Mouse (Mus musculus): ENCODE results near the gene Cox4i2. TPM values are rescaled to one million over a fixed set of nuclear protein-coding genes. Genes with fewer than 3 reads are reported as not detected.

Gene Cox4i2
- polyA plus RNA-seq, 1 experiment from 2014 or later: 2.8 TPM

DNA sequence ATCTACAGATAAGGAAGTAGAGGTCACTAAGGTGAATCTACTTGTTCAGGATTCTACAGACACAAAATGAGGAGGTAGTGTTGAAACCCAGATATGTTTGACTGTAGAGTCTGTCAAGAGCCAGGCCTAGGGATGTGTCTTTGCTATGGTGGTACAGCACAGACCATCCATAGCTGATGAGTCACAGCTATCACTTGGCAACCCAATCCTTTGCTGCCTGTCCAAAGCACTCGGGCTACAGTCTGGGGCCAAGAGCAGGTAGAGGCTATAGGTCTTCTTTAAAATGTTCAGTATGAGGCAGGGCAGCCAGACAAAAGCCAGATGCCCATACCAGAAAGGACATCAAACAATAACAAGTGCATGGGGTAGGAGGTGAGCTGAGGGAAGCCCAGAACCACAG is 43.6 kb downstream of the Cox4i2 start:
- H3K27me3 ChIP-seq (ENCODE audit: control insufficient read depth, insufficient read depth, low read length): no peaks in the 10 kb centered on the region
- H3K27ac ChIP-seq (ENCODE audit: low read depth, low read length): no peak overlapping the region
- H3K36me3 ChIP-seq (ENCODE audit: control insufficient read depth, insufficient read depth, low read length): no peaks in the 10 kb centered on the region
- DNase-seq (ENCODE audit: low spot score, missing footprints) (no peak), ATAC-seq (ENCODE audit: low FRiP score) (no peak)
- no peak overlapping the region for H3K4me3 ChIP-seq (ENCODE audit: low read depth, low read length)
- no peaks in the 10 kb centered on the region for H3K4me1 ChIP-seq (ENCODE audit: control insufficient read depth, insufficient read depth, low read length)
- no peaks in the 10 kb centered on the region for H3K9me3 ChIP-seq (ENCODE audit: control insufficient read depth, low read length)
- no peak overlapping the region for H3K4me2 ChIP-seq
- WGBS: 89% methylated on average over 1 of the region's 1 CpGs
- no peak overlapping the region for H3K9ac ChIP-seq (ENCODE audit: low read length)

DNA sequence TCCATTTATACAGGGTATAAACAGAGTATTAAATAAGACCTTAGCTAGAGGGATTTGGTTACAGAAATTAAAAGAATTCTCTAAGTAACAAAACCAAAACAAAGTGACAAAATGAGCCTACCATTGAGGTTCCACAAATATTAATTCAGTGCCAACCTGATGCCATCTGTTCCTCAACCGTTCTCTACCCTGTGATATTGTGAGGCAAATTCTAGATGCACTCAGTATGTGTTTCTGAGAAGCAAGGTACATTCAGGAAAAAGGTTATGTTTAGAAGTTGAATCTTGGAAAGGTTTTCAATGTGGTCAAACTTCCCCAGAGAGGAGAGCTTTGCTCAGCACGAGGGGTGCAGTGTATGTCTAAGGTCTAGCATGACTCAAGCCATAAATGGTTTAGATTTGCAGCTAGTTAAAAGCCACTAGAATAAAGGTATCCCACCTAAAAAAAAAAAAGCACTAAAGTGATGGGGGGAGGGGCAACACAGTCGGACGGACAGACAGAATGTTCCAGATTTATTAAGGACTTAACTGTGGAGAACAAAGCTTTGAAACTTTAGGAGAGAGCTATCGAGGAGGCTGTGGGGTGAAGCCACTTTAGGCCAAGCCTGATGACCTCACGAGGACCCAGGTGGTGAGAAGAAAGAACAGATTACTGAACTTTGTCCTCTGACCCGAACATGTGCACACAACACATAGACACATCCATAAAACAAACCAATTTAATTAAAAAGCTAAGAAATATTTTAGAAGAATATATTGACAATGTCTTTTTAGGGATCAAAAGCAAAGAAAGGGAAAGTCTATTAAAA is 46.2 kb downstream of the Cox4i2 start:
- Histone ChIP-seq H3K4me1 (ENCODE audit: control insufficient read depth, insufficient read depth, low read length) (peaks cover 8% of the 10 kb centered on the region), H3K4me2 (no peak overlapping the region), H3K27ac (ENCODE audit: low read depth, low read length) (no peak overlapping the region), H3K9me3 (ENCODE audit: control insufficient read depth, low read length) (no peaks in the 10 kb centered on the region), H3K27me3 (ENCODE audit: control insufficient read depth, insufficient read depth, low read length) (no peaks in the 10 kb centered on the region), H3K4me3 (ENCODE audit: low read depth, low read length) (no peak overlapping the region), H3K36me3 (ENCODE audit: control insufficient read depth, insufficient read depth, low read length) (no peaks in the 10 kb centered on the region), H3K9ac (ENCODE audit: low read length) (no peak overlapping the region)
- DNase-seq (ENCODE audit: low spot score, missing footprints): peak; percentile 67
- WGBS: 72% methylated on average over 7 of the region's 7 CpGs
- no peak for ATAC-seq (ENCODE audit: low FRiP score)

DNA sequence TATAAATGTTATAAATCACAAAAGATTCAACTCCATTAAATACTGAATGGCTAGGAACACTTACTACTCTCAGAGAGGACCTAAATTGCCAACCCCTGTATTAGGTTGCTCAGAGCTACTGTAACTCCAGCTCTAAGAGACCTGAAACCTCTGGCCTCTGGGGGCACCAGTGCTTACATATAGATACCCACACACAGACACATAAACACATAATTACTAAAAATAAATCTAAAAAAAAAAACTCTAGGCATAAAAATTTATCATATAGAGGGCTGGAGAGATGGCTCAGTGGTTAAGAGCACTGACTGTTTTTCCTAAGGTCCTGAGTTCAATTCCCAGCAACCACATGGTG is 46.8 kb downstream of the Cox4i2 start:
- Histone ChIP-seq H3K4me3 (ENCODE audit: low read depth, low read length) (no peak overlapping the region), H3K9me3 (ENCODE audit: control insufficient read depth, low read length) (no peaks in the 10 kb centered on the region), H3K4me2 (no peak overlapping the region), H3K4me1 (ENCODE audit: control insufficient read depth, insufficient read depth, low read length) (peaks cover 13% of the 10 kb centered on the region), H3K9ac (ENCODE audit: low read length) (no peak overlapping the region), H3K27me3 (ENCODE audit: control insufficient read depth, insufficient read depth, low read length) (no peaks in the 10 kb centered on the region), H3K27ac (ENCODE audit: low read depth, low read length) (no peak overlapping the region), H3K36me3 (ENCODE audit: control insufficient read depth, insufficient read depth, low read length) (no peaks in the 10 kb centered on the region)
- DNase-seq (ENCODE audit: low spot score, missing footprints) (no peak), ATAC-seq (ENCODE audit: low FRiP score) (no peak)

DNA sequence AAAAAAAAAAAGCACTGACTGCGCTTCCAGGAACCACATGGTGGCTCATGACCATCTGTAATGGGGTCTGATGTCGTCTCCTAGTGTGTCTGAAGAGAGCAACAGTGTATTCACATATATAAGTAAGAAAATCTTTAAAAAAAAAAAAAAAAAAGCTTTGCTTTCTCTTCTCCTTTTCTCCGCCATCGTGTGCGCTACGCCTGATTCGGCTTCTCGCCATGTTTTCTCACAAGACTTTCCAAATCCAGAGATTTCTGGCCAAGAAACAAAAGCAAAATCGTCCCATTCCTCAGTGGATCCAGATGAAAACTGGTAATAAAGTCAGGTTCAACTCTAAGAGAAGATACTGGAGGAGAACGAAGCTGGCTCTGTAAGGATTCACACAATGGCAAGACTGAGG is 48.3 kb downstream of the Cox4i2 start:
- Histone ChIP-seq H3K4me2 (no peak overlapping the region), H3K9ac (ENCODE audit: low read length) (no peak overlapping the region), H3K4me1 (ENCODE audit: control insufficient read depth, insufficient read depth, low read length) (peaks cover 13% of the 10 kb centered on the region), H3K4me3 (ENCODE audit: low read depth, low read length) (no peak overlapping the region), H3K9me3 (ENCODE audit: control insufficient read depth, low read length) (no peaks in the 10 kb centered on the region), H3K36me3 (ENCODE audit: control insufficient read depth, insufficient read depth, low read length) (no peaks in the 10 kb centered on the region), H3K27me3 (ENCODE audit: control insufficient read depth, insufficient read depth, low read length) (no peaks in the 10 kb centered on the region), H3K27ac (ENCODE audit: low read depth, low read length) (no peak overlapping the region)
- WGBS: 95% methylated on average over 10 of the region's 10 CpGs
- DNase-seq (ENCODE audit: low spot score, missing footprints): peak; percentile 71
- no peak for ATAC-seq (ENCODE audit: low FRiP score)

DNA sequence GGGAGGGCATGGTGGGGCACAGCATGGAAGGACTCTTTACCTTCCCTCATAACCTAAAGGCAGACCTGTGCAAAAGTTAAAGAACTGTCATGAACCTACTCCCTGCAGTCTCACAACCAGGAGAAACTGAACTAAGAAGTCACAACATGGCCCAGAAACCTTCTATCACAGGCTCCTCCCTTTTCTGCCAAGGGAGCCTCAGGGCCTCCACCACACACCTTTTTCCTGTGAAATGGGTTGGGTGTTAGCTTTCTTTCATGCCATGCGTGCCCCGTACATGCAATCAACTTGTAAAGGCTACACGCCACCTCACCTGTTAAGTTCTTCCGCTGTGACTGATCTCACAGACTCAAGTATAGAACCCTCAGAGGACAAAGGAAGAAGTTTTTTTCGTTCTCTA is 49.1 kb downstream of the Cox4i2 start:
- no peak overlapping the region for H3K4me3 ChIP-seq (ENCODE audit: low read depth, low read length)
- WGBS: 89% methylated on average over 5 of the region's 5 CpGs
- ATAC-seq (ENCODE audit: low FRiP score): no peak
- H3K4me1 ChIP-seq (ENCODE audit: control insufficient read depth, insufficient read depth, low read length): peaks cover 13% of the 10 kb centered on the region
- peak; percentile 26 for DNase-seq (ENCODE audit: low spot score, missing footprints)
- no peaks in the 10 kb centered on the region for H3K9me3 ChIP-seq (ENCODE audit: control insufficient read depth, low read length)
- no peaks in the 10 kb centered on the region for H3K36me3 ChIP-seq (ENCODE audit: control insufficient read depth, insufficient read depth, low read length)
- H3K4me2 ChIP-seq: no peak overlapping the region
- H3K27me3 ChIP-seq (ENCODE audit: control insufficient read depth, insufficient read depth, low read length): no peaks in the 10 kb centered on the region
- H3K27ac ChIP-seq (ENCODE audit: low read depth, low read length): no peak overlapping the region
- no peak overlapping the region for H3K9ac ChIP-seq (ENCODE audit: low read length)

DNA sequence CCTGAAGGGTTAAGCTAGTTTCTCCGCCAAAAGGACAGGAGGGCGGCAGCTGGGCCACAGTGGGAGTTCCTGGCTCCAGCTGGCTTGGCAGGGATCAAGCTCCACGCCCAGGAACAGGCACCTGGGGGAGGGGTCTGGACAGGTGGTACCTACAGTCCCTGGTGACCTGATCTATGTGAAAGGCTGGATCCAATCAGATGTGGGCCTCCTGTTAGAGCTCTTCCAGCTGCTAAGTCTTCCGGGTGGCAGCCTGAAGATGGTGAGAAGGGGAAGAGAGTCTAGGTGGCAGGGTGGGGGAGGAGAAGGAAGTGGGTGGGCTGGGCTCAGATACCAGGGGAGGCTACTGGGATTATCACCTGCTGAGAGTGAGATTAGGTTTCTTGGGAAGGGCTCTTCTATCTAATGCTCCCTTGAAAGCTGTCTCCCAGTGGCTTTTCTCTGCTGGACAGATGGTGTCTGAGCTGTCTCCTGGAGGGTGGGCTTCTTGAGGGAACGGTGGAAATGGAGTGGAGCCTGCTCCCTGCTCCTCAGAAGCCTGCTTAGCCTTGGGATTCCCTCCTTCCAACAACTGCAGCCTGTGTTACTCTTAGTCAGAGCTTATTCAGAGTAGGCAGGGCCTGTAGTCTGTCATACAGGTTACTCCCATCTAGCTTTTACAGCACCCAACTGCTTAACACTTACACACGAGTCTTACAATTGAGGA is 50.6 kb downstream of the Cox4i2 start:
- H3K9me3 ChIP-seq (ENCODE audit: control insufficient read depth, low read length): no peaks in the 10 kb centered on the region
- peaks cover 13% of the 10 kb centered on the region for H3K4me1 ChIP-seq (ENCODE audit: control insufficient read depth, insufficient read depth, low read length)
- H3K27ac ChIP-seq (ENCODE audit: low read depth, low read length): peak overlapping the region; percentile 35; the same call in 1 of the 2 replicates
- H3K4me2 ChIP-seq: no peak overlapping the region
- no peaks in the 10 kb centered on the region for H3K27me3 ChIP-seq (ENCODE audit: control insufficient read depth, insufficient read depth, low read length)
- no peak overlapping the region for H3K9ac ChIP-seq (ENCODE audit: low read length)
- H3K36me3 ChIP-seq (ENCODE audit: control insufficient read depth, insufficient read depth, low read length): no peaks in the 10 kb centered on the region
- DNase-seq (ENCODE audit: low spot score, missing footprints) (no peak), ATAC-seq (ENCODE audit: low FRiP score) (no peak; the same call in 1 of the 2 replicates)
- H3K4me3 ChIP-seq (ENCODE audit: low read depth, low read length): no peak overlapping the region
- 11% methylated on average over 6 of the region's 6 CpGs for WGBS

DNA sequence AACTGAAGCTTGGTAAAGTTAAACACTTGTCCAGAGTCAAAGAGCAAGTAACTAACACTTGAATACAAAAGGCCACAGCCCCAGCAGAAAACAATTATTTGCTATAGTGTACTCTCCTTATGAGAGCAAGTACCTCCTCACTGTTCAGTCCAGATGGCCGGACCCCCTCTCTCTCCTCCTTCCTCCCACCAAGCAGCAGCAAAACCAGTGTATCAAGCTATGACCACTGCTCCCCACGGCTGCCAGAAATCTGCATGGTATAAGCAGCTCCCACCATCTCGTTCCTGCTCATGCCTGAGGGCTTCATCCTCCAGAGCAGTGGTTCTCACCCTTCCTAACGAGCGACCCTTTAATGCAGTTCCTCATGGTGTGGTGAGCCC is 51.1 kb downstream of the Cox4i2 start:
- no peak overlapping the region for H3K9ac ChIP-seq (ENCODE audit: low read length)
- H3K27ac ChIP-seq (ENCODE audit: low read depth, low read length): no peak overlapping the region; the same call in 1 of the 2 replicates
- peaks cover 13% of the 10 kb centered on the region for H3K4me1 ChIP-seq (ENCODE audit: control insufficient read depth, insufficient read depth, low read length)
- no peaks in the 10 kb centered on the region for H3K36me3 ChIP-seq (ENCODE audit: control insufficient read depth, insufficient read depth, low read length)
- H3K4me2 ChIP-seq: no peak overlapping the region
- no peaks in the 10 kb centered on the region for H3K27me3 ChIP-seq (ENCODE audit: control insufficient read depth, insufficient read depth, low read length)
- 50% methylated on average over 5 of the region's 5 CpGs for WGBS
- no peak for ATAC-seq (ENCODE audit: low FRiP score)
- H3K9me3 ChIP-seq (ENCODE audit: control insufficient read depth, low read length): no peaks in the 10 kb centered on the region
- H3K4me3 ChIP-seq (ENCODE audit: low read depth, low read length): no peak overlapping the region
- no peak for DNase-seq (ENCODE audit: low spot score, missing footprints)

DNA sequence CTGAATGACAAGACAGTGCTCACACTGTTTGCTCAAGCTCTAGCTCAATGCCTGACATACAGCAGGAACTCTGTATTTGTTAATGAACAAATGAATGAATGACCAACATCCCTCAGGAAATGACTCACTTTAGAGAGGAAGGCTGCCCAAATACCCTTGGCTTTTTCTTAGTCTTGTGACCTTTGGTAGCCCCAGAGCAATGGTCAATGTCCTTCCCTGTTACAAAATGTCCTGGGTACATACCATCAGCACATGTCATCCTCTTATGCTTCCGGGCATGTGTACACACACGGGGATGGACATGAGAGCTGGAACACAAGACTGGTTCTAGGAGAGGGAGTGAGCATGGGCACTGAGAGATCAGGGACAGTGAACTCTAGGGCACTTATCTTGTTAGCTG is 52.1 kb downstream of the Cox4i2 start:
- Histone ChIP-seq H3K4me1 (ENCODE audit: control insufficient read depth, insufficient read depth, low read length) (peaks cover 13% of the 10 kb centered on the region), H3K9ac (ENCODE audit: low read length) (no peak overlapping the region), H3K36me3 (ENCODE audit: control insufficient read depth, insufficient read depth, low read length) (no peaks in the 10 kb centered on the region), H3K27me3 (ENCODE audit: control insufficient read depth, insufficient read depth, low read length) (no peaks in the 10 kb centered on the region), H3K9me3 (ENCODE audit: control insufficient read depth, low read length) (no peaks in the 10 kb centered on the region), H3K4me3 (ENCODE audit: low read depth, low read length) (no peak overlapping the region), H3K27ac (ENCODE audit: low read depth, low read length) (no peak overlapping the region), H3K4me2 (no peak overlapping the region)
- ATAC-seq (ENCODE audit: low FRiP score) (no peak), DNase-seq (ENCODE audit: low spot score, missing footprints) (no peak)
- WGBS: 82% methylated on average over 2 of the region's 2 CpGs

DNA sequence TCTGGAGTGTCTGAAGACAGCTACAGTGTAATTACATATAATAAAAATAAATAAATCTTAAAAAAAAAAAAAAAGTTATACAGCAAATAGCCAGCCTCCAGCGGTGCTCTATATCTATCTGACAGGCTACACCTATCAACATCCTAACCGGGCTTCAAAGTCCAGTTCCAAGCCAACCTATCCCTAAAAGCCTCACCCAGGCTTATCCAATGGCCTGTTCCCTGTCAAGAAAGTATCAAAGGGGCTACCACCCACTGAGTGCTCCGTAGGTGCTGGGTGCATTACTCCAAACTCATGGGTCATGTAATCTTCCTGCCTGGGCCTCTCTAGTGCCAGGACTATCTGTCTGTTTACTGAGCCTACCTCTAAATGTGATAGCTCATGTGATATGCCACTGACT is 54.2 kb downstream of the Cox4i2 start:
- ATAC-seq (ENCODE audit: low FRiP score): no peak
- no peak for DNase-seq (ENCODE audit: low spot score, missing footprints)
- Histone ChIP-seq H3K9me3 (ENCODE audit: control insufficient read depth, low read length) (no peaks in the 10 kb centered on the region), H3K36me3 (ENCODE audit: control insufficient read depth, insufficient read depth, low read length) (no peaks in the 10 kb centered on the region), H3K4me3 (ENCODE audit: low read depth, low read length) (no peak overlapping the region), H3K9ac (ENCODE audit: low read length) (no peak overlapping the region), H3K27ac (ENCODE audit: low read depth, low read length) (no peak overlapping the region), H3K4me1 (ENCODE audit: control insufficient read depth, insufficient read depth, low read length) (peaks cover 16% of the 10 kb centered on the region), H3K27me3 (ENCODE audit: control insufficient read depth, insufficient read depth, low read length) (no peaks in the 10 kb centered on the region), H3K4me2 (no peak overlapping the region)
- WGBS: 90% methylated on average over 3 of the region's 3 CpGs
